In the genomic region with DNA sequence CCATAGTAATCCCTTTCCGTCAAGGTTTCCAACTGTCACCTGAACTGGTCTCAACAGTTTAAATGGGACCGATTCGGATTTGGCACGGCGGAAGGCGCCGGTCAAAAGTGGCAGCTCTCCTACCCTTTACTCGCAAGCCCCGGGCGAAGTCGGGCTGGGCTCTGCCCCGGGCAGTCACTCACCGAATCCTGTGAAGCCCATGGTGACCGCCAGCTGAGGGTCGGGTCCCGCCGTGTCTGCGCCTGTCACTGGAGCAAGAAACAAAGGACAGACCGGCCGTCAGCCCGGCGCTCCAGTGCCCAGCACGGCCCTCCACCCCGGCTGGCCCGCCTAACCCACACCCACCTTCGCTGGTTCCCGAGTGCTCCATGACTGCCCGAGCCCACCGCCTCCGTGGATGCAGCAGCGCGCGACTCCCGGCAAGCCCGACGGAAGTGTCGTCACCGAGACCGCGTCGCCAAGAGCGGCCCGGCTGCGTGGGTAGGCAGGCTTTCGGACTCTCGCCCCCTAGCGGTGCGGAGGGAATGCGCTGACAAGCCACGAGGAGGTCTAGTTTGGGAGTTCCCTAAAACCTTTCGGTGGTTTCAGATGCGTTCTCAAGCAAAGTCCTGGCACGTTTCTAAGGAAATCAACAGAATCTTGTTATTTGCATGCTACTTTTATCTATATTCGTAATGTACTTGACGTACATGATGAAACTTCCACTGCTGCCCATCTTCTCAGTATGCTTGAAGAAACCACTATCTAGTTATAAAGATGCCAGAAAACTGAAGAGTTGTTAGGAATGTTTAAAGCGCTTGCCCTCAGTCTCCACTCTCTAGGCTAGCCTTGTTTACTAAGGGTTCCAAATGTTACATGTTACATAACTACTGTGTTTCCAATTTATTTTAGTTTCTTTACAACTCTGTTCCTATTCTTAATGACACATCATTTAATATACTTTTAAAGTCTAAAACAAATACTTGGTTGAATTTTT, we compare ENCODE assay signal across 2 mouse cellular contexts.
TF ChIP-seq lines count a peak whose summit lies in the region.

A gene (minus strand): TSS at position 436 of the 976 bp plus-strand sequence.

TF ChIP-seq in C2C12, 6 proteins besides CTCF, POLR2A, EP300 and RAD21 (continued from another document):
- TF ChIP-seq MYOD1 (IDR thresholded peaks at IDR 0.05; ENCODE audit: control insufficient read depth, insufficient read length, low read depth) (no peak), MAX (IDR thresholded peaks at IDR 0.05) (peak; percentile 97), CEBPB (IDR thresholded peaks at IDR 0.05; ENCODE audit: low read depth) (no peak)

TF ChIP-seq in myocyte, 11 proteins besides CTCF, POLR2A, EP300 and RAD21 (continued from another document):
- TF ChIP-seq CEBPB (IDR thresholded peaks at IDR 0.05; ENCODE audit: insufficient read depth, poor library complexity, severe bottlenecking) = no peak
- TF ChIP-seq MAX (IDR thresholded peaks at IDR 0.05; ENCODE audit: low read depth) = no peak
- no peak for TF ChIP-seq REST (IDR thresholded peaks at IDR 0.05; ENCODE audit: insufficient read depth, insufficient read length)
- peak in 2 of 3 experiments; percentile 54 to 62 for TF ChIP-seq MYOG (IDR thresholded peaks at IDR 0.05; ENCODE audit: control insufficient read depth in 1 of 3, insufficient read depth in 1 of 3, insufficient read length in 2 of 3, low read depth in 2 of 3)
- peak; percentile 99 for TF ChIP-seq POLR2AphosphoS2 (IDR thresholded peaks at IDR 0.05; ENCODE audit: insufficient read length, low read depth)
- TF ChIP-seq TCF3 (IDR thresholded peaks at IDR 0.05; ENCODE audit: insufficient read length, low read depth) = no peak
- no peak for TF ChIP-seq TCF12 (IDR thresholded peaks at IDR 0.05; ENCODE audit: insufficient read depth, poor library complexity, severe bottlenecking)
- TF ChIP-seq USF1 (IDR thresholded peaks at IDR 0.05; ENCODE audit: low read depth) = no peak
